Mouse (Mus musculus) stomach, embryonic 16.5 days (tissue): ENCODE measurements around the gene Clec2l. TPM values are rescaled to one million over a fixed set of nuclear protein-coding genes. Genes with fewer than 3 reads are reported as not detected.
"Not testable (repeated sequence)": the region's sequence is repeated elsewhere in the genome, so short reads cannot be mapped to it uniquely, and the experiment has no call there.

Source experiments
- ATAC-seq: fragments of 200-750 bp; cut with Nextera tagmentation; 2 replicates; pipeline ENCODE4 v1.8.0; 2017; ENCODE audit warnings: moderate number of reproducible peaks, moderate TSS enrichment; ENCODE audit not compliant: insufficient read depth, low FRiP score
- H3K27ac ChIP-seq: fragments of 300-500 bp; sonication (generic); 2 replicates; pipeline ENCODE4 v1.5.1; 2014; ENCODE audit warnings: low read length
- H3K27me3 ChIP-seq: fragments of 300-500 bp; sonication (generic); 2 replicates; pipeline ENCODE4 v1.6.1; 2014; ENCODE audit warnings: low read length, control low read depth, mixed read lengths; ENCODE audit not compliant: control insufficient read depth, insufficient read depth
- H3K36me3 ChIP-seq: fragments of 300-500 bp; sonication (generic); 2 replicates; pipeline ENCODE4 v1.6.1; 2014; ENCODE audit warnings: low read length; ENCODE audit not compliant: control insufficient read depth, insufficient read depth
- H3K4me1 ChIP-seq: fragments of 300-500 bp; sonication (generic); 2 replicates; pipeline ENCODE4 v1.6.1; 2014; ENCODE audit warnings: low read length, control low read depth, mixed read lengths; ENCODE audit not compliant: control insufficient read depth, insufficient read depth
- H3K4me2 ChIP-seq: fragments of 300-500 bp; sonication (generic); 2 replicates; pipeline ENCODE4 v1.6.1; 2014; ENCODE audit warnings: low read depth, low read length, mixed read lengths
- H3K4me3 ChIP-seq: fragments of 300-500 bp; sonication (generic); replicated peaks from 2 replicates; pipeline ENCODE4 v1.5.1; 2014; ENCODE audit warnings: mild to moderate bottlenecking, low read length
- H3K9ac ChIP-seq: fragments of 300-500 bp; sonication (generic); 2 replicates; pipeline ENCODE4 v1.6.1; 2014; ENCODE audit warnings: low read length
- H3K9me3 ChIP-seq: fragments of 300-500 bp; sonication (generic); replicated peaks from 2 replicates; pipeline ENCODE4 v1.6.1; 2016; ENCODE audit warnings: low read length, control low read depth; ENCODE audit not compliant: control insufficient read depth
- WGBS: fragments of 180-500 bp; shearing (Covaris S2); extraction: QIAGEN DNeasy Blood & Tissue Kit; methylation state at CpG from one replicate; pipeline ENCODE4 v1.1.7; 2014; 5-methylcytosine and 5-hydroxymethylcytosine counted together
- polyA plus RNA-seq: library from polyadenylated mRNA; unstranded; fragments of >200 nt; fragmentation: Nextera tagmentation; extraction: Ambion mirVana; gene quantifications from 2 replicates; pipeline ENCODE4 v1.2.1, GENCODE M21; 2015

Clec2l gene
- polyA plus RNA-seq, 1 experiment from 2014 or later: 0.70 TPM

- no peaks in the 10 kb centered on the region for H3K4me1 ChIP-seq
- no peaks in the 10 kb centered on the region for H3K36me3 ChIP-seq
- H3K27ac ChIP-seq: no peak overlapping the region
- 36% methylated on average over 14 of the region's 14 CpGs for WGBS
- H3K4me2 ChIP-seq: peak overlapping the region; percentile 20; the same call in 1 of the 2 replicates
- ATAC-seq: no peak
- no peaks in the 10 kb centered on the region for H3K27me3 ChIP-seq
- H3K9me3 ChIP-seq: no peaks in the 10 kb centered on the region
- H3K4me3 ChIP-seq: no peak overlapping the region
- no peak overlapping the region for H3K9ac ChIP-seq
Measured at GRCm38 (mm10) chr6:38650263-38650937, 12.5 kb upstream of the Clec2l start.

- no peak overlapping the region for H3K9ac ChIP-seq
- no peak for ATAC-seq
- no peak overlapping the region for H3K4me3 ChIP-seq
- WGBS: 63% methylated on average over 4 of the region's 4 CpGs
- no peak overlapping the region for H3K27ac ChIP-seq
- 0 out of 2 replicates have a peak, but pooled peaks cover 2% of the 10 kb centered on the region for H3K4me1 ChIP-seq
- no peaks in the 10 kb centered on the region for H3K36me3 ChIP-seq
- no peak overlapping the region for H3K4me2 ChIP-seq
- H3K9me3 ChIP-seq: no peaks in the 10 kb centered on the region
- H3K27me3 ChIP-seq: peaks cover 21% of the 10 kb centered on the region
Measured at GRCm38 (mm10) chr6:38661626-38662025, 1.2 kb upstream of the Clec2l start.

GRCm38 (mm10) chr6:38669580-38669979 lies 6.7 kb downstream of the Clec2l start:
- Histone ChIP-seq H3K9ac (no peak overlapping the region), H3K9me3 (no peaks in the 10 kb centered on the region), H3K36me3 (no peaks in the 10 kb centered on the region), H3K4me1 (no peaks in the 10 kb centered on the region), H3K27ac (no peak overlapping the region), H3K27me3 (peaks cover 6% of the 10 kb centered on the region; the same call in 1 of the 2 replicates), H3K4me2 (no peak overlapping the region), H3K4me3 (no peak overlapping the region)
- ATAC-seq: no peak
- WGBS: 66% methylated on average over 6 of the region's 6 CpGs

DNA sequence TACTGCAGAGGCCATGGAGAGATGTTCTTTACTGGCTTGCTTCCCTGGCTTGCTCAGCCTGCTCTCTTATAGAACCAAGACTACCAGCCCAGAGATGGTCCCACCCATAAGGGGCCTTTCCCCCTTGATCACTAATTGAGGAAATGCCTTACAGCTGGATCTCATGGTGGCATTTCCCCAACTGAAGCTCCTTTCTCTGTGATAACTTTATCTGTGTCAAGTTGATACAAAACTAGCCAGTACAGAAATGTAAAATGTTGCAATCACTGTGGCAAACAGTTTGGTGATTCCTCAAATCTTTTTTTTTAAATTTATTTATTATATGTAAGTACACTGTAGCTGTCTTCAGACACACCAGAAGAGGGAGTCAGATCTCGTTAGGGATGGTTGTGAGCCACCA lies 7.6 kb downstream of the Clec2l start:
- not testable (repeated sequence) for ATAC-seq, H3K4me1 ChIP-seq, H3K9me3 ChIP-seq, H3K27me3 ChIP-seq, H3K9ac ChIP-seq, H3K36me3 ChIP-seq, H3K27ac ChIP-seq, H3K4me3 ChIP-seq, H3K4me2 ChIP-seq
- 85% methylated on average over 1 of the region's 1 CpGs for WGBS

GRCm38 (mm10) chr6:38671270-38671669 lies 8.4 kb downstream of the Clec2l start:
- H3K36me3 ChIP-seq: no peaks in the 10 kb centered on the region
- no peaks in the 10 kb centered on the region for H3K4me1 ChIP-seq
- no peak overlapping the region for H3K9ac ChIP-seq
- H3K4me3 ChIP-seq: no peak overlapping the region
- ATAC-seq: no peak
- no peak overlapping the region for H3K27ac ChIP-seq
- no peaks in the 10 kb centered on the region for H3K27me3 ChIP-seq
- WGBS: 79% methylated on average over 7 of the region's 7 CpGs
- H3K4me2 ChIP-seq: no peak overlapping the region
- H3K9me3 ChIP-seq: no peaks in the 10 kb centered on the region

GRCm38 (mm10) chr6:38672011-38672410 lies 9.1 kb downstream of the Clec2l start:
- H3K4me1 ChIP-seq: no peaks in the 10 kb centered on the region
- no peak for ATAC-seq
- 82% methylated on average over 3 of the region's 3 CpGs for WGBS
- H3K9me3 ChIP-seq: no peaks in the 10 kb centered on the region
- H3K9ac ChIP-seq: no peak overlapping the region
- H3K27ac ChIP-seq: no peak overlapping the region
- no peaks in the 10 kb centered on the region for H3K36me3 ChIP-seq
- no peak overlapping the region for H3K4me3 ChIP-seq
- H3K27me3 ChIP-seq: no peaks in the 10 kb centered on the region
- no peak overlapping the region for H3K4me2 ChIP-seq

GRCm38 (mm10) chr6:38676217-38676616 lies 13.3 kb downstream of the Clec2l start:
- Histone ChIP-seq H3K4me2 (no peak overlapping the region), H3K36me3 (no peaks in the 10 kb centered on the region), H3K27me3 (no peaks in the 10 kb centered on the region), H3K9me3 (no peaks in the 10 kb centered on the region), H3K9ac (no peak overlapping the region), H3K4me3 (no peak overlapping the region), H3K4me1 (no peaks in the 10 kb centered on the region), H3K27ac (no peak overlapping the region)
- no peak for ATAC-seq
- WGBS: 64% methylated on average over 6 of the region's 6 CpGs

DNA sequence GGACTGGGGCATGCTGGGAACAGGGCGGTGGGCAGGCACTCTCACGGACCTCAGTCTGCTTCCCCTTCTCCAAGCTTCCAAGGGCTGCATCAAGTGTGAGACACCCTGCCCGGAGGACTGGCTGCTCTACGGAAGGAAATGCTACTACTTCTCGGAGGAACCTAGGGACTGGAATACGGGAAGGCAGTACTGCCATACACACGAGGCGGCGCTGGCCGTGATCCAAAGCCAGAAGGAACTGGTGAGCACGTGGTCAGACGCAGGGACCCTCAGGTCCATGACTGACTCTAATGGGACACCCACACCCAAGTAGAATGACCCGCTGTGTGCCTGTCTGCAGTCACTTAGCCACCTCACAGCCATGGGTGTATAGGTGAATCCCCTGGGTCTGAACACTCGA lies 13.9 kb downstream of the Clec2l start:
- no peaks in the 10 kb centered on the region for H3K9me3 ChIP-seq
- H3K36me3 ChIP-seq: no peaks in the 10 kb centered on the region
- H3K9ac ChIP-seq: no peak overlapping the region
- no peak overlapping the region for H3K4me2 ChIP-seq
- no peak overlapping the region for H3K4me3 ChIP-seq
- no peaks in the 10 kb centered on the region for H3K4me1 ChIP-seq
- H3K27me3 ChIP-seq: no peaks in the 10 kb centered on the region
- WGBS: 73% methylated on average over 14 of the region's 14 CpGs
- H3K27ac ChIP-seq: no peak overlapping the region
- no peak for ATAC-seq

DNA sequence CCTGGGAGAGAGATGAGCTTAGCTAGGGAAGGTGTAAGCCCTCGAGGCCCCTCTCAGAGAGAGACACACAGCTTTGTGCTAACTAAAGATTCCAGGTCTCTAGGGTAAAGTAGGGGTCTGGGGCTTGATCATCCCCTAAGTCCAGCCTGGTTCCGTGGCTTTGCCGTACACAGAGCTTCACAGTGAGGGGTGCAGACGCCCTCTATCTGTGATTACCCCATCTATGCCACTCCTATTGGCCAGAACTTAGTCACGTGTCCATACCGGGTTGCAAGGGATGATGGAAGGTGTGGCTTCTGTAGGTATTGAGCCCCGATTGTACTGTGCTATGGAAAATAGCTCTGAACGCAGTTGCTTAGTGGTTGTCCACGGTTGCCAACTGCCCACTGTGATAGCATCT lies 14.8 kb downstream of the Clec2l start:
- no peak overlapping the region for H3K27ac ChIP-seq
- no peaks in the 10 kb centered on the region for H3K4me1 ChIP-seq
- no peak overlapping the region for H3K9ac ChIP-seq
- ATAC-seq: no peak
- no peak overlapping the region for H3K4me3 ChIP-seq
- H3K27me3 ChIP-seq: no peaks in the 10 kb centered on the region
- no peak overlapping the region for H3K4me2 ChIP-seq
- WGBS: 72% methylated on average over 9 of the region's 9 CpGs
- H3K36me3 ChIP-seq: no peaks in the 10 kb centered on the region
- H3K9me3 ChIP-seq: no peaks in the 10 kb centered on the region
